Mouse (Mus musculus) central nervous system, embryonic 14 days (tissue): ENCODE measurements around the gene Chchd1. TPM values are rescaled to one million over a fixed set of nuclear protein-coding genes. Genes with fewer than 3 reads are reported as not detected.

Experiments used
- polyA plus RNA-seq: library from polyadenylated mRNA; depleted of rRNA; stranded (reverse); fragments of >200 nt; gene quantifications from 2 replicates; pipeline ENCODE4 v1.2.3, GENCODE M21; 2012; rRNA removed

Chchd1 gene
- polyA plus RNA-seq: 145 and 169 TPM in 2 replicates

GRCm38 (mm10) chr14:20702741-20703381 lies at the start of gene Chchd1:
Gene Chchd1 (plus strand): TSS chr14:20703006.

GRCm38 (mm10) chr14:20656361-20656760 lies 46.4 kb upstream of the Chchd1 start, which contains the start of gene Myoz1:
Gene Myoz1 (minus strand): TSS chr14:20656540.

GRCm38 (mm10) chr14:20668154-20668810 lies 34.5 kb upstream of the Chchd1 start, which contains the start of gene Synpo2l:
Gene Synpo2l (minus strand): TSS chr14:20668354.

DNA sequence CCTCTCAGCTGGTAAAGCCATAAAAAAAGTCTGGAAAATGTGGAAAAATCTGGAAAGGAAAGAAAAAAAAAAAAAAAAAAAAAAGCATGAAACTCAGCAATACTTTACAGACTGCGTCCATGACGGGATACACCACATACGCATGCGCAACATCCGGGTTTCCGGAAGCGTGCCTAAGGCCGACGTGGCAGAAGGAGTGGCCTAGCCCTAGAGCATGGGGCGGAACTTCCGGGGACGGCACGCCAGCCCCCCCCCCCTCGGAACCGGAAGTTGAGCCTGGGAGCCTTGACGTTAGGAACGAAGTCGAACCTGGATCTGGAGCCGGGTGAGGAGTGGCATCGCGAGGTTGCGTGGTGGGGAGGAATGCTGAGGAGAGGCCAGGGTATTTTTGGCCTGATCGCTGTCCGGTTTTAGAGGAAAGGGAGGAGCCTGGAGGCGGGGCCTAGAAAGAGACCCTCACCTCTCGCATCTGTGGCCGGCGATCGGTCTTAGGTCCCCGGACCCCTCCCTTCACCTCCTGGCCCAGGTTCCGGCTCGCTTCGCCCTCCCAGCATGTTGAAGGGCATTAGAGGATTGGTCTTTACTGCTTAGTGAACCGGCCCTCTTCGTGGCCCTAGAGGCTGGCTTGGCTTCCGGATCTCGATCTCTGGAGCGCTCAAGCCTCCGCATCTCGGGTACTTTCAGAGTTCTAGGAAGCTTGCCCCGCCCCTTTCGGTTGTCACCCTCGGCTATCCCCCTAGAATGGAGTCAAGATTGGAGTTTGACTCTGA lies 28.6 kb upstream of the Chchd1 start, which contains the start of gene Sec24c:
Gene Sec24c (plus strand): TSS at position 245 of the 770 bp plus-strand sequence.

GRCm38 (mm10) chr14:20694884-20695760 lies 7.7 kb upstream of the Chchd1 start, which contains the start of gene Fut11:
Gene Fut11 (plus strand): TSS chr14:20694968.

GRCm38 (mm10) chr14:20707201-20708190 lies 4.7 kb downstream of the Chchd1 start, which contains the start of gene Zswim8:
Gene Zswim8 (plus strand): TSS chr14:20707552.

DNA sequence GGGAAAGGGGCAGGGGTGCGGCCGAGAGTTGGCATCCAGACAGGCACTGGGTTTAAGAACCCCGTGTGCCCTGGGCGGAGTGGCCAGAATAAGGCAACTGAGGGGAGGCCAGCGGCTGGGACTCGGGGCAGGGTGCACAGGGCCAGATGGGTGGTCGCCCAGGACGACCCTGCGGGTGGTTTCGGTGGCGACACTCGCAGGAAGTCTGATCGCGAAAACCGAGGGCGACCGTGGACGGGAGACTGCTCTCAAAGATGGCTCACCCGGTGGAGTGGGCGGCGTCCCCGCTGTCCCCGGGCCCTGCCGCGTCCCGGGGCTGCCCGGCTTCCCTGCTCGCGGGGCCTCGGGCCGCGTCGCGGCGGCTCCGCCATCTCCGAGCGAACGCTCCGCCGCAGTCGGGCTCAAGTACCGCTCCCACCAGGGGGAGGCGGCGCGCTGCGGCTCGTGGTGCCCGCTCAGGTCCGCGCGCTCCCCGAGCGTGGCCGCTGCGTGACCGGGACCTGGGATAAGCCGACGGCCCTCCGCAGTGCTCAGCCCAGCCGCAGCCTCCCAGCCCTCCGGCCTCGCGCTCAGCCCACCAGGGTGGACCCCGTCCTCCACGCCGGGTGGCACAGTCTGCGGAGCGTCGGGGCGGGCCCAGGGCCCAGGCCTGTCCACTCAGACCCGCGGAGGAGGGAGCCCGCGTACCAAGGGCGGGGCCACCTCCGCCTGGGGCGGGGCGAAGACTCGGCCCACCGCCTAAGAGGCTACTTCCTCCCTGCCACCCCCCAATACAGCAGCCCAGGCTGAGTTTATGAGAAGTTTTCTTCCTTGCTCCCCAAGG lies 31.4 kb downstream of the Chchd1 start, which contains the start of gene Ndst2:
Gene Ndst2 (minus strand): TSS at position 611 of the 823 bp plus-strand sequence.

Other genes with a start within 250 kb of the Chchd1 start
- gene Anxa7, start 222.9 kb upstream of the Chchd1 start, polyA plus RNA-seq: 19.0 and 28.1 TPM in 2 replicates
- gene Mss51, start 206.1 kb upstream of the Chchd1 start, polyA plus RNA-seq: 2.2 and 2.3 TPM in 2 replicates
- gene Ppp3cb, start 156.4 kb upstream of the Chchd1 start, polyA plus RNA-seq: 116 and 117 TPM in 2 replicates
- 23.8 and 24.3 TPM in 2 replicates for gene Usp54, start 61.9 kb upstream of the Chchd1 start, polyA plus RNA-seq
- 0.07 and 1.5 TPM in 2 replicates for gene Myoz1, start 46.5 kb upstream of the Chchd1 start, polyA plus RNA-seq
- 0.11 and 4.0 TPM in 2 replicates for gene Synpo2l, start 34.7 kb upstream of the Chchd1 start, polyA plus RNA-seq
- gene Sec24c, start 28.7 kb upstream of the Chchd1 start, polyA plus RNA-seq: 140 and 144 TPM in 2 replicates
- 19.7 and 22.7 TPM in 2 replicates for gene Fut11, start 8.0 kb upstream of the Chchd1 start, polyA plus RNA-seq
- 191 and 210 TPM in 2 replicates for gene Zswim8, start 4.5 kb downstream of the Chchd1 start, polyA plus RNA-seq
- 30.9 and 40.8 TPM in 2 replicates for gene Ndst2, start 31.6 kb downstream of the Chchd1 start, polyA plus RNA-seq
- 80.1 and 82.1 TPM in 2 replicates for gene Camk2g, start 91.1 kb downstream of the Chchd1 start, polyA plus RNA-seq
- gene Plau, start 133.7 kb downstream of the Chchd1 start, polyA plus RNA-seq: 2.2 and 3.1 TPM in 2 replicates
- 21.6 and 28.8 TPM in 2 replicates for gene Vcl, start 226.4 kb downstream of the Chchd1 start, polyA plus RNA-seq